Mouse (Mus musculus) heart, postnatal 36 days (tissue): ENCODE data around the gene Gm13420. TPM values are rescaled to one million over a fixed set of nuclear protein-coding genes. Genes with fewer than 3 reads are reported as not detected.
"Not testable (repeated sequence)": the region's sequence is repeated elsewhere in the genome, so short reads cannot be mapped to it uniquely, and the experiment has no call there.

Experiments
- DNase-seq, 2 experiments: peaks; one replicate each; pipeline ENCODE4 v3.0.0; 2021 to 2022
- intact Hi-C: fragments of 180-260 bp; cut with DNase I; formaldehyde crosslinking; loops from one replicate; pipeline ENCODE4 v1.15.1; 2025
- total RNA-seq, 2 experiments: library from RNA; stranded (reverse); gene quantifications; 2 replicates each; pipeline ENCODE4 v1.2.3; 2021

Gm13420 gene
- not detected for total RNA-seq

GRCm38 (mm10) chr2:29751497-29751896 lies at the start of gene Gm13420:
Gm13420 (minus strand) TSS chr2:29751685.
- intact Hi-C loops, result no loop called here
- no peak for DNase-seq

DNA sequence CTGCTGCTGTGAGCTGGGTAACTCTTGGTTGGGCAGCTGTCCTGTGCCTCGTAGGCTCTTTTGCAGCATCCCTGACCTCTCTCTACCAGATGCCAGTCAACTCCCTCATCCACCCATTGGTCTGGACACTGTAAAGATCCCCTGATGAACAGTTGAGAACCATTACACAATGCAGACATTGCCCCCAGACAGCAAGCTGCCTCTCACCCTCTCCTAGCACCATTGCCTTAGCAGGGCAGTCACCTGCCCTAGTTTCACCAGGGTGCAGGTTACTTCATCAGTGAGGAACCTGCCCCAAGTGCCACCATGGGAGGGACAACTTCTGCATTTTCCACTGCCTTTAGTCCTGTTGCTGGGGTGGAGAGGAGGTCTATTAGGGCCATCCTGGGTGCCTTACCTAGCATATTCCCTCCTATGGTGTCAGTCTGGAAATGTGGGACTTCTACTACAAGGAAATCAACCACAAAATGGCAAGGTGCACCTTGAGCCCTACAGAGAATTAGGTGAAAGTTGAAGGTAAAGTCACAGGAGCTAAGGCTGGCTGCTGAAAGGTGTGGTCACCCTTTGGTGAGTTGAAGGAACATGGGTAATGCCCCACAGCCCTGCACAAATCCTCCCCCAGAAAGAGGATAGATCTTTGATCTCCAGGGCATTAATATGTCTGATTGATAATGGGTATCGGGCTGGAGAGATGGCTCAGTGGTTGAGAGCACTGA lies 41.4 kb upstream of the Gm13420 start:
- DNase-seq, result no peak

DNA sequence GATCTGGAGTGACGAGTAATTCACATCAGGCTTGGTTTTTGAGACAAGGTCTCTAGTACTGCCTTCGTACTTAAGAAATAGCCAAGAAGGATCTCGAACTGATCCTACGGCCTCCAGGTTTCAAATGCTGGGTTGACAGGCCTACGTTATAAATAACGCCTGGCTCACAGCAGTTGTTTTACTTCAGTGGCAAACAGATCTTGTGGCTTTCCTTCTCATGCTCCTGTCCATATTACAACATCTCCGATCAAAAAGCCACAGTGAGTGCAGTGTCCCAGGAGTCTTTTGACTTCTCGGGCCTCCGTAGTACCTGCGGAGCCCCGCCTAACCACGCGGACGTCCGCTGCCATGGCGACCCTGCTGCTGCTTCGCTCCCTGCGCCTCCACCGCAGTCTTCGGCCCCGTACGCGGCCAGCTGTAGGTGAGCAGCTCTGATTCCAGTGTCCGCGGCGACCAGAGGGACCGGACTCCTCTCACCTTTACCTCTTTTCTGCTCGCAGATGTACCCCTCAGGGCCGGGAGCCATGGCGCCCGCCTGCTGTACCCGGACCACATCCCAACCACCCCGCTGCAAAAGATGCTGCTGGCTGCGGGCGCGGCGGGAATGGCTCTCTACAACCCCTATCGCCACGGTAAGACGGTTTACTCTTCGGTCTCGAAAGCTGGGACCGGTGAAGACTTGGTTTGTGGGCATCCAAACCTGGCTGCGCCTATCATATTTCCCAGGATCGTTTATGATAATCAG lies 36.6 kb upstream of the Gm13420 start, which contains the start of gene Trub2:
Gene Trub2 (minus strand): TSS at position 566 of the 745 bp plus-strand sequence.
- intact Hi-C loops, result no loop called here

More for the DNA sequence above, 41.4 kb upstream of the Gm13420 start:
- intact Hi-C loops, result no loop called here

DNA sequence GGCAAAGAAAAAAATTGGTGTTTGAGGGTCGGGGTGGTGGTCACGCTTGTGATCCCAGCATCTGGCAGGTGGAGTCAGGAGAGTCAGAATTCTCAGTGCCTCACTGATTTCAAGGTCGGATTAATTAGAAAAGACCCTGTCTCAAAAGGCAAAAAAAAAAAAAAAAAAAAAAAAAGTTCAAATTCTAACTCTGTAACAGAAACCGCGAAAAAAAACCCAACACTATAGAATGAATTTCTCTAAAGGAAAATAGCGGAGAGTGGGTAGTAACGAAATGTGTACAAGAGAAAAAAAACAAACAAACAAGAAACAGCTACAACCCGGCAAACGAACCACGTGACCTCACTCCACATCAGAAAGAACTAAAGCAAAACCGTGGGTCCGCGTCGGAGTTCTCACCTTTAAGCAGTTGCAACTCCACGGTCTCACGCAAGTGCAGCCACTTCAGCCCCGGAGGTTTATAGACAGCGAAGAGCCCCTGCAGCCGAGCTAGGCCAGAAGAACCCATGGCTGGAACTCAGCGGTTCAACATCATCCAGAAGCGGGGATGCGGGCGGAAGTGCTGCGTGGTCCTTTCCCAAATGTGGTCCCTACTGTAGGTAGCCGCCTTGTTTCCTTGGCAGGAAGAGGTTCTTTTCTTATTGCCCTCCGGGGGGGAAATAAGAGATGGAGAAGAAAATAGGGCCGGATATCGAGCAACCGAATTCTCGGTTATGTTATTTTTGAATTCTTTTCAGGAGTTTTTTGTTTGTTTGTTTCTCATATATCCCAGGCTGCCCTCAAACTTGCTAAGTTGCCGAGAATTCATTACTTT lies 35.8 kb upstream of the Gm13420 start, which contains the start of gene Coq4:
Gene Coq4 (plus strand): TSS at position 390 of the 814 bp plus-strand sequence.
- DNase-seq, result peak; percentile 87 to 88
- intact Hi-C loops, result no loop called here

More for the DNA sequence above, 36.6 kb upstream of the Gm13420 start, which contains the start of gene Trub2:
- DNase-seq, result peak; percentile 82 to 84

- intact Hi-C loops, result no loop called here
- DNase-seq, result no peak
Observed at GRCm38 (mm10) chr2:29784290-29784689, 32.8 kb upstream of the Gm13420 start.

DNA sequence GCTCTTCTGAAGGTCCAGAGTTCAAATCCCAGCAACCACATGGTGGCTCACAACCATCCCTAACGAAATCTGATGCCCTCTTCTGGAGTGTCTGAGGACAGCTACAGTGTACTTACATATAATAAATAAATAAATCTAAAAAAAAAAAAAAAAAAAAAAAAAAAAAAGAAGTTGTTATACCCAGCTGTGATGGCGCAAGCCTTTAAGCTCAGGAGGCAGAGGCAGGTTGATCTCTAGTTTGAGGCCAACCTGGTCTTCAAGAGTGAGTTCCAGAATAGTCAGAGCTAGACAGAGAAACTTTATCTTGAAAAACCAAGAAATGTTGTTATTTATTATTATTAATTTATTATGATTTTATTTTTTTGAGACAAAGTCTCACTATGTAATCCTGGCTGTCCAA lies 29.8 kb upstream of the Gm13420 start:
- intact Hi-C loops, DNase-seq: not testable (repeated sequence)

GRCm38 (mm10) chr2:29773323-29773722 lies 21.8 kb upstream of the Gm13420 start:
- DNase-seq, result no peak
- intact Hi-C loops, result no loop called here

- intact Hi-C loops, result no loop called here
- DNase-seq, result no peak
Observed at GRCm38 (mm10) chr2:29771611-29772461, 20.4 kb upstream of the Gm13420 start.

DNA sequence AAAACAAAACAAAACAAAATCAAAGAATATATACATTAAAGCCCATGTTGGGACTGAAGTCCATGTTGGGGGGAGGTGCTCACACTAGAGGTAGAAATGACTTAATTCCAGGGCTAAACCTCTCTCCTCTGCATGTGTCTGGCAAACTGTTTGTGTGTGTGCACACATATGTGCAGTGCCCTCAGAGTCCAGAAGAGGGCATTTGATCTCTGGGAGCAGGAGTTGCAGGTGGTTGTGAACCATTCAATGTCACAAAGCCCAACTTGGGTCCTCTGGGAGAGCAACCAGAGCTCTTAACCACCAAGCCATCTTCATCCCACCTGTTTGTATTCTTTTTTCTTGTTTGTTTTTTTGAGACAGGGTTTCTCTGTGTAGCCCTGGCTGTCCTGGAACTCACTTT lies 18.7 kb upstream of the Gm13420 start:
- intact Hi-C loops, result no loop called here
- no peak for DNase-seq

GRCm38 (mm10) chr2:29768901-29769300 lies 17.4 kb upstream of the Gm13420 start:
- DNase-seq, result no peak
- intact Hi-C loops, result loop anchor here (5.0 kb wide), 2 partner anchors 48 to 88 kb away; no protein-coding TSS in a partner anchor

GRCm38 (mm10) chr2:29767976-29768709 lies 16.7 kb upstream of the Gm13420 start:
- no peak for DNase-seq
- intact Hi-C loops, result loop anchor here (5.0 kb wide), 2 partner anchors 49 to 89 kb away; no protein-coding TSS in a partner anchor

GRCm38 (mm10) chr2:29764831-29765230 lies 13.3 kb upstream of the Gm13420 start:
- peak; percentile 45 to 68 for DNase-seq
- intact Hi-C loops, result loop anchor here (5.0 kb wide), 2 partner anchors 52 to 92 kb away; no protein-coding TSS in a partner anchor

DNA sequence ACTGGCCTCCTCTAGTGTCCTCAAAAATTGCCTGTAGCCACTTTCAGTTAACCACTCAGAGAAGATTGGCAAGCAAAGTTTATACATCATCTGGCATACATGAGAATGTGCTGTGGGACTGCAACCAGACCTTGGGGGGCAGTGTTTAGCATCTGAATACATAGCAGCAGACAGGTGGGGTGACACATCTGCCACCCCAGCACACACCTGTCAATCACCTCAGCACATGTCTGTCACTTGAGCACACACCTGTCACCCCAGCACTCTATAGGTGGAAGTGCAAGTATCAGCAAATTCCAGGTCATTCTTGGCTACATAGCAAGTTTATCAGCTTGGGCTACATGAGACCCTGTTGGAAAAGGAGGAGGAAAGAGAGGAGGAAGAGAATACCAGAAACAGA lies 4.2 kb upstream of the Gm13420 start:
- intact Hi-C loops, result no loop called here
- DNase-seq, result no peak

DNA sequence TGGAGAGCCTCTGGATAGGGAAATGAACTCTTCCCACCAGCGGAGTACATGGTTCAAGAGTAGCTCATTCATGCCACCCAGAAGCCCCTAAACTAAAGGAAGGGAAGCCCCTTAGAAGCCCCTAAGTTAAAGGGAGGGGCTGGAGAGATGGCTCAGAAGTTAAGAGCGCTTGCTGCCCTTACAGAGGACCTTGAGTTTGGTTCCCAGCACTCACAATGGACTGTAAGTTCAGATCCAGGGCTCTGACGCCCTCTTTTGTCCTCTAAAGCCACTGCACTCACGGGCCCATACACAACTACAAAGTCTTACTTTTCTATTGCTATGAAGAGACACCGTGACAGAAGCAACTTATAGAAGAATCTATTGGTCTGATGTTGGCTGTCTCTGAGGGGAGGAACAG lies 912 bp upstream of the Gm13420 start:
- DNase-seq, result no peak
- intact Hi-C loops, result no loop called here

- no peak for DNase-seq
- intact Hi-C loops, result no loop called here
Observed at GRCm38 (mm10) chr2:29748499-29748898, 3.0 kb downstream of the Gm13420 start.

- intact Hi-C loops, result no loop called here
- DNase-seq, result no peak
Observed at GRCm38 (mm10) chr2:29747852-29748251, 3.6 kb downstream of the Gm13420 start.

- no peak for DNase-seq
- intact Hi-C loops, result no loop called here
Observed at GRCm38 (mm10) chr2:29747188-29747782, 4.2 kb downstream of the Gm13420 start.

GRCm38 (mm10) chr2:29744256-29744655 lies 7.2 kb downstream of the Gm13420 start:
- no peak for DNase-seq
- intact Hi-C loops, result no loop called here

DNA sequence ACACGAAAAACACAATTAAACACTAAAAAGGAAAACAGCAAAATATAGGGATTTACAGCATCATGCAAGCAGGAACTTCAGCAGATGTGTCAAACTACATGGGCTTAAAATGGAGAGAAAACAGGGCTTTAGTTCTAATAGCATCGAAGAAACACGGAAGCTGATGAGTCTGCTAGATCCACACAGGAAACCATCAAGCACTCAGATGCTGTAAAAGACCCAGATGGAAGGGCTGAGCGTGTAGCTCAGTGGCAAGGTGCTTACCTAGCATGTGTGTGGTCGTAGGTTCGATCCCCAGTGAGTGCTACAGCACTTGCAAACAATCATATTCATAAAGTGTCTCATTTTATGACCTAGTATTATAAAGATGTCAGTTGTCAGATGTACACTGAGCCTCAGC lies 10.3 kb downstream of the Gm13420 start:
- DNase-seq, result no peak
- intact Hi-C loops, result no loop called here
